Mouse (Mus musculus) mesoderm, embryonic 11.5 days (tissue): ENCODE measurements around the gene Sox15.
A peak's percentile ranks its signal among the peaks of the same experiment; 100 is the strongest.
"Not testable (repeated sequence)": the region's sequence is repeated elsewhere in the genome, so short reads cannot be mapped to it uniquely, and the experiment has no call there.

Experiments
- DNase-seq: peaks from one replicate; pipeline ENCODE4 v3.0.0-alpha.2; 2012; ENCODE audit warnings: low read depth, low spot score

Gene Sox15

GRCm38 (mm10) chr11:69655264-69656064 lies at the start of gene Sox15:
Gene Sox15 (plus strand): TSS chr11:69655314.
- peak; percentile 88 for DNase-seq

- DNase-seq: peak; percentile 81
Observed at GRCm38 (mm10) chr11:69605726-69606490, 49.2 kb upstream of the Sox15 start, which contains the start of gene Atp1b2. Gene Atp1b2 (minus strand): TSS chr11:69605942.

- no peak for DNase-seq
Observed at GRCm38 (mm10) chr11:69606491-69606795, 48.7 kb upstream of the Sox15 start.

GRCm38 (mm10) chr11:69606832-69607231 lies 48.3 kb upstream of the Sox15 start:
- DNase-seq: no peak

- no peak for DNase-seq
Observed at GRCm38 (mm10) chr11:69608525-69608924, 46.6 kb upstream of the Sox15 start.

- DNase-seq: no peak
Observed at GRCm38 (mm10) chr11:69609416-69609815, 45.7 kb upstream of the Sox15 start.

GRCm38 (mm10) chr11:69610899-69611298 lies 44.2 kb upstream of the Sox15 start:
- DNase-seq: no peak

GRCm38 (mm10) chr11:69613553-69614256 lies 41.4 kb upstream of the Sox15 start:
- peak; percentile 83 for DNase-seq

GRCm38 (mm10) chr11:69614257-69614588 lies 40.9 kb upstream of the Sox15 start:
- DNase-seq: not testable (repeated sequence)

- DNase-seq: no peak
Observed at GRCm38 (mm10) chr11:69616781-69617180, 38.3 kb upstream of the Sox15 start.

GRCm38 (mm10) chr11:69617805-69618204 lies 37.3 kb upstream of the Sox15 start, which contains the start of gene Shbg:
Gene Shbg (minus strand): TSS chr11:69617905.
- no peak for DNase-seq

GRCm38 (mm10) chr11:69620394-69621081 lies 34.6 kb upstream of the Sox15 start:
- DNase-seq: no peak

- peak; percentile 85 for DNase-seq
Observed at GRCm38 (mm10) chr11:69621571-69622268, 33.4 kb upstream of the Sox15 start, which contains the start of gene Sat2. Gene Sat2 (plus strand): TSS chr11:69622024.

GRCm38 (mm10) chr11:69622406-69622805 lies 32.7 kb upstream of the Sox15 start:
- DNase-seq: no peak

- DNase-seq: no peak
Observed at GRCm38 (mm10) chr11:69623006-69623405, 32.1 kb upstream of the Sox15 start.

- not testable (repeated sequence) for DNase-seq
Observed at GRCm38 (mm10) chr11:69624339-69624738, 30.8 kb upstream of the Sox15 start.

- DNase-seq: peak; percentile 92
Observed at GRCm38 (mm10) chr11:69628286-69628685, 26.8 kb upstream of the Sox15 start.

GRCm38 (mm10) chr11:69629802-69630201 lies 25.3 kb upstream of the Sox15 start:
- DNase-seq: no peak

- DNase-seq: peak; percentile 100
Observed at GRCm38 (mm10) chr11:69632284-69633089, 22.6 kb upstream of the Sox15 start, which contains the start of gene Fxr2. Gene Fxr2 (plus strand): TSS chr11:69632990.
